In the genomic region with DNA sequence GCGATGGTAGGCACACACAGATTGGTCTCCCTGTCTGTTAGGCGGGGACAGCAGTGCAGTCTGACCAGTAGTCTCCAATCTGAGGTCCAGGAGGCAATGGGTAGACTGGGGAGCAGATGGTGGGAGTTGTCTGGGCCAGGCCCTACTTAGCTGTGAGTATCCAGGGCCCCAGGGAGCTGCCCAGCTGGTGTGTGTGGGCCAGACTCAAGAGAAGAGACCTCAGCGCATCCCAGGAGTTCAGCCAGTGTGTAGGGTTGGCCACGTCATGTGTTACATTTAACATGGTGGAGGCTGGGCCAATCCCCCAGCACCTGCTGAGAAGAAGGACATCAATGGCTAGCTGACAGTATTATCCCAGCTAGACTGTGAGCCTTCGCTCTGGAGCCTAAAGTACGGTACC, we compare ENCODE assay signal across 14 mouse cellular contexts.
"Had no signal": no experiment of that assay in that cellular context is flagged by ENCODE, and none has a peak within 500 bp of the region (broad histone marks: within the 10 kb centered on the region; RNA-seq: fewer than 3 reads in every experiment).

No protein-coding gene starts in this region.

- H3K9me3 ChIP-seq: limb, embryonic 12.5 days; lung, embryonic 15.5 days; midbrain, embryonic 12.5 days had no signal

- H3K4me1 ChIP-seq: megakaryocyte, embryonic 14.5 days; midbrain, embryonic 12.5 days had no signal

- H3K27me3 ChIP-seq: limb, embryonic 12.5 days; lung, embryonic 15.5 days had no signal

- H3K36me3 ChIP-seq: lung, embryonic 15.5 days; midbrain, embryonic 12.5 days had no signal

- H3K4me2 ChIP-seq: limb, embryonic 12.5 days; lung, embryonic 15.5 days; midbrain, embryonic 12.5 days had no signal

- ATAC-seq: intestine, embryonic 16.5 days; midbrain, embryonic 16.5 days had no signal

- H3K4me3 ChIP-seq: left cerebral cortex, adult 2 months; limb, embryonic 12.5 days; lung, embryonic 15.5 days; megakaryocyte, embryonic 14.5 days; midbrain, embryonic 12.5 days had no signal

- DNase-seq: kidney, adult 8-10 months; kidney, postnatal 25 days; lung, postnatal 14 days; right cerebral cortex, postnatal 14 days; thymus, postnatal 36 days had no signal

- H3K9ac ChIP-seq: limb, embryonic 12.5 days; liver, embryonic 14.5 days; lung, embryonic 15.5 days; midbrain, embryonic 12.5 days had no signal

- H3K27ac ChIP-seq: left cerebral cortex, adult 2 months; limb, embryonic 12.5 days; lung, embryonic 15.5 days; macrophage; midbrain, embryonic 12.5 days had no signal
